Mouse (Mus musculus) yolk sac, embryonic 10.5 days (tissue): ENCODE measurements around the gene Cplx2.

Source experiments
- DNase-seq: peaks from one replicate; pipeline ENCODE4 v3.0.0-alpha.2; 2017; ENCODE audit warnings: low spot score

Cplx2 gene

GRCm38 (mm10) chr13:54403224-54404070 lies 32.3 kb downstream of the Cplx2 start:
- no peak for DNase-seq

- no peak for DNase-seq
Observed at GRCm38 (mm10) chr13:54404205-54404604, 33.1 kb downstream of the Cplx2 start.

- no peak for DNase-seq
Observed at GRCm38 (mm10) chr13:54405805-54406204, 34.7 kb downstream of the Cplx2 start.

- DNase-seq, result no peak
Observed at GRCm38 (mm10) chr13:54411656-54412055, 40.5 kb downstream of the Cplx2 start.

GRCm38 (mm10) chr13:54412236-54412635 lies 41.1 kb downstream of the Cplx2 start:
- DNase-seq, result no peak

- no peak for DNase-seq
Observed at GRCm38 (mm10) chr13:54412721-54413120, 41.6 kb downstream of the Cplx2 start.

GRCm38 (mm10) chr13:54415059-54415458 lies 43.9 kb downstream of the Cplx2 start:
- no peak for DNase-seq

- DNase-seq, result no peak
Observed at GRCm38 (mm10) chr13:54418781-54419327, 47.7 kb downstream of the Cplx2 start.

- no peak for DNase-seq
Observed at GRCm38 (mm10) chr13:54420226-54420625, 49.1 kb downstream of the Cplx2 start.

GRCm38 (mm10) chr13:54425269-54425668 lies 54.1 kb downstream of the Cplx2 start:
- peak; percentile 73 for DNase-seq

GRCm38 (mm10) chr13:54426781-54427655 lies 55.9 kb downstream of the Cplx2 start:
- no peak for DNase-seq

GRCm38 (mm10) chr13:54428771-54429170 lies 57.6 kb downstream of the Cplx2 start:
- no peak for DNase-seq

- no peak for DNase-seq
Observed at GRCm38 (mm10) chr13:54430051-54430450, 58.9 kb downstream of the Cplx2 start.

GRCm38 (mm10) chr13:54431161-54431560 lies 60.0 kb downstream of the Cplx2 start:
- no peak for DNase-seq
